Mouse (Mus musculus) embryo, embryonic 11.5 days (tissue): ENCODE measurements around the gene Lonp1.
A peak's percentile ranks its signal among the peaks of the same experiment; 100 is the strongest.

ENCODE experiments used
- DNase-seq: peaks from one replicate; pipeline ENCODE4 v3.0.0-alpha.2; 2012; ENCODE audit warnings: low read depth, low spot score

Lonp1 gene

DNA sequence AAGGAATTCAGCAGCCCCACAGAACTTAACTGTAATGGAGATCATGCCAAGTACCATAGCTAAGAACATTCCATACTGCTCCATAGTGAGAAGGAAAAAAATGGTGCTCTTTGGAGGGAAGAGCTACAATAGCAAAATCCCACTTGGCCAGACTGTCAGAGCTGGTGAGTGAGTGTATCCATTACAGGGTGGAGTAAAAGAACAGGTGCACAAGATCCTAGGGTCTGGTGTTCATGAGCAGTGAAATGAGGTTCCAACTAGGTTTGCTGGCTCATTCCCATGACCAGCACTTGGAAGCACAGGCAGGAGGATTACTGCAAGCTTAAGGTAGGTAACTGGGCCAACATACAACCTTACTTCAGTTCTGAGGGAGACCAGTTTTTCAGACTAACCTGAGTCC, 34.1 kb downstream of the Lonp1 start:
- DNase-seq, result no peak

GRCm38 (mm10) chr17:56588921-56589320, 37.8 kb downstream of the Lonp1 start:
- DNase-seq, result no peak

DNA sequence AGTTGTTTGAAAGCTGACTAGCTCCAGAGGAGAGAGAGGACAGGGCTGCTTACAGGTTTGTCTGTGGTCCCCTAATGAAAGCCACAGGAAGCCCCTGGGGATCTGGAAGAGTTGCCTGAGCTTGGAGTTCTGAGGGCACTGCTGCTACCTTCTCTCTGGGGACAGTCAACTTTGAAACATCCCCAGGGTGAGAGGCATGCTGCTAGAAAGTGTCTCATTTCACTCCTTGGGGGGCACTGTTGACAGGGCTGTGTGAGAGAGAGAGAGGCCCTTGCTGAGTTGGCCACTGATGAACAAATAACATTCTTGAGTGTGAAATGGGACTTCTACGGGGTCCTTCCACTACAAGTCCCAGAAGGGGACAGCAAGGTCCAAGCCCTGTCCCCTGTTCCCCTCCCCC, 38.9 kb downstream of the Lonp1 start:
- no peak for DNase-seq

DNA sequence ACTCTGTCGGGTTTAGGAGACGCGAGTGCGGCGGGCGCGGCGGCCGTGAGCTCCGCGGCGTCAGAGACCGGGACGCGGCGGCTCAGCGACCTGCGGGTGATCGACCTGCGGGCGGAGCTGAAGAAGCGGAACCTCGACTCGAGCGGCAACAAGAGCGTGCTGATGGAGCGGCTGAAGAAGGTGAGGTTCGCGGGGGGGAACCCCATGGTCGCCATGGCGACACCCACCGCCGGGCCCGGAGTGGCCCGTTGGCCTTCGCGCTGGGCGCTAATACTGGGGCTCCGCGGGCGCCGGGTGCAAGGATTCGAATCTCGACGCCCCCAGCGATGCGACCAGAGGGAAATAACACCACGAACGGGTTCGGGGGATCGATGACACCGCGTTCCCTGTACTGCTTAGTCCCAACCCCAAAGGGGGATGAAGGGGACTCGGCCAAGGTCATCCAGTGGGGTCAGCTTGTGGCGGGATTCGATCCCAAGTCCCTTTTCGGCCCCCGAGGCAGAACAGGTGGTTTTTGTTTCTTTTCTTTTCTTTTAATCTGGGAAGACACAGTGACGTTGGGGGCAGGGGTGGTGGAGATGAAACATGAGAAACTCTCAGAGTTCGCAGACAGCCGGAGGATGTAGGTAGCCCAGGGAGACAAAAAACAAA, 41.4 kb downstream of the Lonp1 start:
- DNase-seq, result peak; percentile 14

GRCm38 (mm10) chr17:56584257-56585130, 42.2 kb downstream of the Lonp1 start, which contains the start of the genes Safb2 and Safb:
TSS of gene Safb2 (minus strand) at chr17:56584585.
TSS of gene Safb (plus strand) at chr17:56584825.
- peak; percentile 100 for DNase-seq

DNA sequence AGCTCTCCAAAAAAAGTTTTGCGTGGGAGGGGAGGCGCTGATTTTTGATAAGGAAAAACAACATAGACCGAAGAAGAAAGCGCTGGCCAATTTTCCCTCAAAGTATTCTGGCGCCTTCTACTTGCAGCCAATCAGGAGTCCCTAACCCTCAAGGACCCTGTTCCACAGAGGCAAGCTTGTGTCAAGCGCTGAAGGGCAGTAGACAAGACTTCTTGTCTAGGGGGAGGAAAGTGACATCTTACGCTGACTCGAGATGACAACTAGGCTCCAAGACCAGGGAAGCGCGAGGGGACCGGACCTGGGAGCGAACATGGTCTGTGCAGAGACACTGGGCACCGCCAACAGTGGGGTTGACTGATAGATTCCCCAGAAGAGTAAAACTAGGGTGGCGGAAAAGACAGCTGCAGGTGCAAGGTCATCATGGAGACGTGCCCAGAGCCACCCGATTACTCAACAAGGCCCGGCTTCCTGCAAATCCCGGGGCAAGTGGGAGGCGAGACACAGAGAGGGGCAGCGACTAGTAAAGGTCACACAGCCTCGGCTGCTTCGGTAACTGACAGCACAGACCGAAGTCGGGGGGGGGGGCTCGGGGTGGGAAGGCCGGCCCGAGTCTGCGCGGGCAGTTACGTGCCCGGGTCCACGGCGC, 43.0 kb downstream of the Lonp1 start:
- no peak for DNase-seq

- no peak for DNase-seq
Observed at GRCm38 (mm10) chr17:56583071-56583470, 43.6 kb downstream of the Lonp1 start.

- no peak for DNase-seq
Observed at GRCm38 (mm10) chr17:56572939-56573338, 53.7 kb downstream of the Lonp1 start.

DNA sequence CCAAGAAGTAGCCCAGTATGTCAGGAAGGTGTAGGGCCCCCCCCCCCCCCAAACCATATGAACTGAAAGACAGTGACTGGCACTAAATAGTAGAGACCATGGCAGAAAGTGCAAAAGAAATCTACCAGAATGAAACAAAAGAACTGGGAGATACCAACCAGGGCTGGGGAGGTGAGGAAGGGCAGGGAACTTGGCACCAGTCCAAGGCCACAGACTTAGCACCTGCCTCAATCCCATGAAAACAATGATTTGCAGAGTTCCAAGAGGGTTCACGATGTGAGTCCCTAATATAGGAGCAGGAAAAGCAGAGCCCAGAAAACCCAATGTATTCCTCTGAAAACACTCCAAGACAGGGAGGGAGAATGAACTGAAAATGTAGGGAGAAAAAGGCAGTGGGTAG, 54.5 kb downstream of the Lonp1 start:
- DNase-seq, result no peak

- DNase-seq, result no peak
Observed at GRCm38 (mm10) chr17:56570287-56570686, 56.4 kb downstream of the Lonp1 start.

DNA sequence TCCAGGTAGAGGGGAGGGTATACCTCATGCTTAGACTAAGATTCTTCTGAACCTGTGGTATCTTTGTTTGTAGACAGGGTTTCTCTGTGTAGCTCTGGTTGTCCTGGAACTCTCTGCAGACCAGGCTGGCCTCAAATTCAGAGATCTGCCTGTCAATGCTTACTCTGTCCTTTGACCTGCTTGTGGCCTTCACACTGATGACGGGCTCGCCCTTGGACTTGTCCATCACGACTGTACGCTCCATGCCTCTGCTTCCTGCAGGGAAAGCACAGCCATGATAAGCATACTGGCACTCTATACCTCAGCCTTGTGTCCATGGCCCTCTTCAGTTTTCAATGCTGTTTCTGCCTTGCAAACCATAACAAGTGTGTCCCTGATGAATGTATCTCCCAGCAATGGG, 59.3 kb downstream of the Lonp1 start:
- DNase-seq, result no peak

- no peak for DNase-seq
Observed at GRCm38 (mm10) chr17:56566918-56567317, 59.8 kb downstream of the Lonp1 start.

DNA sequence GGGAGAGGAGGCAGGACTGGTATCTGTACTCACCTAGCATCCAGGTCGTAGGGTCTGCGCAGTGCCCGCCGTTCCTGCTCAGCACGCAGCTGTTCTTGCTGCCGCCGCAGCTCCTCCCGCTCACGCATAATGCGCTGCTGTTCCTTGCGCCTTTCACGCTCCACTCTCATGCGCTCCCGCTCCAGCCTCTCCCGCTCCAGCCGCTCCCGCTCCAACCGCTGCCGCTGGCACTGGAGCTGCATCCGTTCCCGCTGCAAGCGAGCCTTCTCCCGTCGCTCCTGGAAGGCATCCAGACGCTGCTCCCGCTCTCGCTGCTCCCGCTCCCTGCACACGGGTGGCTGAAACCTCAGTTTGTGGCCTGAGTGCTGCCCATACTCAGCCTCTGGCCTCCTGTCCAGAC, 60.4 kb downstream of the Lonp1 start:
- no peak for DNase-seq
